Mouse (Mus musculus) heart, adult 2 months (tissue): Measurements from ENCODE around the gene Tob1.

Experiments used
- CTCF ChIP-seq: fragments of 200-600 bp; IDR thresholded peaks from 2 replicates; pipeline ENCODE4 v1.8.1; 2022; ENCODE audit warnings: antibody characterized with exemption, mild to moderate bottlenecking, moderate library complexity
- EP300 ChIP-seq: fragments of 200-500 bp; IDR thresholded peaks from 2 replicates; pipeline ENCODE4 v1.6.1; 2011; ENCODE audit warnings: low read depth, low read length, control low read depth; ENCODE audit not compliant: insufficient read depth
- POLR2A ChIP-seq: fragments of 200-500 bp; IDR thresholded peaks from 2 replicates; pipeline ENCODE4 v1.6.1; 2011; ENCODE audit warnings: mild to moderate bottlenecking, low read depth, low read length, control low read depth; ENCODE audit not compliant: insufficient read depth

DNA sequence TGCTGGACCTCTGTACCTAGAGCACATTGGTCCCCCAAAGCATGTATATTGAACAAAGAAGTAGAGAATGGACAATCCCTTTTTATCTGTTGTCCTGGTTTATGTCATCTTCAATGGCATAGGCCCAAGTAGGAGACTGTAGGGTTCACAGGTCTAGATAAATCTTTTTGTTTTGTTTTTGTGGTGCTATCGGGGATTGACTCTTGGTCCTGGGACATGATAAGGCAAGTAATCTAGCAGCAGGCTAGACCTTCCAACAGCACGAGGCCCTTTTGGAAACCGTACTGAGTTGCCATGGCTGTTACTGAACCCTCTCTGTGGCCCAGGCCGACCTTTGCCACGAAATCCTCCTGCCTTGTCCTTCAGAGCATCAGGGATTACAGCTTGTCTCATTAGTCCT, 28.1 kb upstream of the Tob1 start:
- TF ChIP-seq CTCF = no peak
- TF ChIP-seq POLR2A = no peak
- TF ChIP-seq EP300 = no peak
